Mouse (Mus musculus): Measurements from ENCODE around the gene Mfsd14b. TPM values are rescaled to one million over a fixed set of nuclear protein-coding genes. Genes with fewer than 3 reads are reported as not detected.

Mfsd14b gene
- polyA plus RNA-seq, 1 experiment from 2014 or later = 44.3 TPM

- no peaks in the 10 kb centered on the region for H3K27me3 ChIP-seq (replicated peaks; ENCODE audit: control insufficient read depth, insufficient read depth, low read length)
- no peak overlapping the region for H3K9ac ChIP-seq (ENCODE audit: low read depth, low read length)
- ATAC-seq = no peak
- H3K4me3 ChIP-seq (ENCODE audit: low read length) = no peak overlapping the region
- no peaks in the 10 kb centered on the region for H3K36me3 ChIP-seq (ENCODE audit: control insufficient read depth, insufficient read depth, low read length)
- no peaks in the 10 kb centered on the region for H3K4me1 ChIP-seq (ENCODE audit: control insufficient read depth, insufficient read depth, low read length)
- 94% methylated on average over 9 of the region's 9 CpGs for WGBS
- peaks cover 4% of the 10 kb centered on the region for H3K9me3 ChIP-seq (ENCODE audit: control insufficient read depth, low read length)
- H3K4me2 ChIP-seq (ENCODE audit: low read depth, low read length) = no peak overlapping the region
- no peak overlapping the region for H3K27ac ChIP-seq (ENCODE audit: low read length)
Observed at GRCm38 (mm10) chr13:65100678-65101077, 12.1 kb downstream of the Mfsd14b start.

- Histone ChIP-seq H3K27me3 (replicated peaks; ENCODE audit: control insufficient read depth, insufficient read depth, low read length) (no peaks in the 10 kb centered on the region), H3K4me1 (ENCODE audit: control insufficient read depth, insufficient read depth, low read length) (no peaks in the 10 kb centered on the region)
- no peak for ATAC-seq
Observed at GRCm38 (mm10) chr13:65097018-65097417, 15.8 kb downstream of the Mfsd14b start.

GRCm38 (mm10) chr13:65095923-65096322 lies 16.9 kb downstream of the Mfsd14b start:
- no peak for ATAC-seq

More at GRCm38 (mm10) chr13:65097018-65097417, 15.8 kb downstream of the Mfsd14b start:
- Histone ChIP-seq H3K4me2 (ENCODE audit: low read depth, low read length) (no peak overlapping the region), H3K9me3 (ENCODE audit: control insufficient read depth, low read length) (no peaks in the 10 kb centered on the region), H3K36me3 (ENCODE audit: control insufficient read depth, insufficient read depth, low read length) (no peaks in the 10 kb centered on the region), H3K27ac (ENCODE audit: low read length) (no peak overlapping the region), H3K9ac (ENCODE audit: low read depth, low read length) (no peak overlapping the region), H3K4me3 (ENCODE audit: low read length) (no peak overlapping the region)

DNA sequence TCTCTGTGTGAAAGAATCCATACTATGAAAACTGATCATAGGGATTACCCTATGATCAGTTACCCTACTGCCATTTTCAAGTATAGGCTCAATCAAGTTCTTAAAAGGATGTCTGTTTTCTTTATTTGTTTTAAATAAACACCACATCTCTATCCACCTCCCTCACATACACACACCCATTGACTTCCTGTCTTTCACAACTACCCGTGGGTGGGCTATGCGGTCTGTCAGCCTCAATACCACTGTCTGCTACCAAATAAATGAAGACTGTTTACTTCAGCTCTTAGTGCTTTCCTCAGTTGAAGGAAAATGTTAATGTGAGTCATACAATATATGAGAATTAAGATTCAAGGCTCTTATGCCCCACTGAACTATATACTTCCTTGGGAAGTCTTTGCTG lies 42.8 kb downstream of the Mfsd14b start:
- WGBS = 80% methylated on average over 2 of the region's 2 CpGs
- ATAC-seq = no peak
- Histone ChIP-seq H3K4me1 (ENCODE audit: control insufficient read depth, insufficient read depth, low read length) (no peaks in the 10 kb centered on the region), H3K9me3 (ENCODE audit: control insufficient read depth, low read length) (no peaks in the 10 kb centered on the region), H3K4me3 (ENCODE audit: low read length) (no peak overlapping the region), H3K36me3 (ENCODE audit: control insufficient read depth, insufficient read depth, low read length) (peaks cover 7% of the 10 kb centered on the region), H3K4me2 (ENCODE audit: low read depth, low read length) (no peak overlapping the region), H3K9ac (ENCODE audit: low read depth, low read length) (no peak overlapping the region), H3K27me3 (replicated peaks; ENCODE audit: control insufficient read depth, insufficient read depth, low read length) (no peaks in the 10 kb centered on the region), H3K27ac (ENCODE audit: low read length) (no peak overlapping the region)

More at GRCm38 (mm10) chr13:65095923-65096322, 16.9 kb downstream of the Mfsd14b start:
- no peak overlapping the region for H3K27ac ChIP-seq (ENCODE audit: low read length)
- H3K4me3 ChIP-seq (ENCODE audit: low read length) = no peak overlapping the region
- H3K4me2 ChIP-seq (ENCODE audit: low read depth, low read length) = no peak overlapping the region
- WGBS = 94% methylated on average over 4 of the region's 4 CpGs
- no peaks in the 10 kb centered on the region for H3K36me3 ChIP-seq (ENCODE audit: control insufficient read depth, insufficient read depth, low read length)
- H3K9ac ChIP-seq (ENCODE audit: low read depth, low read length) = no peak overlapping the region
- H3K9me3 ChIP-seq (ENCODE audit: control insufficient read depth, low read length) = no peaks in the 10 kb centered on the region
- no peaks in the 10 kb centered on the region for H3K27me3 ChIP-seq (replicated peaks; ENCODE audit: control insufficient read depth, insufficient read depth, low read length)
- H3K4me1 ChIP-seq (ENCODE audit: control insufficient read depth, insufficient read depth, low read length) = no peaks in the 10 kb centered on the region

- Histone ChIP-seq H3K36me3 (ENCODE audit: control insufficient read depth, insufficient read depth, low read length) (no peaks in the 10 kb centered on the region), H3K27ac (ENCODE audit: low read length) (no peak within 1 kb of the TSS), H3K9me3 (ENCODE audit: control insufficient read depth, low read length) (no peaks in the 10 kb centered on the region), H3K4me1 (ENCODE audit: control insufficient read depth, insufficient read depth, low read length) (no peaks in the 10 kb centered on the region), H3K4me2 (ENCODE audit: low read depth, low read length) (no peak within 1 kb of the TSS), H3K27me3 (replicated peaks; ENCODE audit: control insufficient read depth, insufficient read depth, low read length) (no peaks in the 10 kb centered on the region), H3K4me3 (ENCODE audit: low read length) (no peak within 1 kb of the TSS), H3K9ac (ENCODE audit: low read depth, low read length) (no peak within 1 kb of the TSS)
- 89% methylated on average over 9 of the region's 9 CpGs for WGBS
- ATAC-seq = no peak
Observed at GRCm38 (mm10) chr13:65052660-65053059, 60.1 kb downstream of the Mfsd14b start, which contains the start of gene Prss47. Gene Prss47 (minus strand): TSS chr13:65052760.

- no peaks in the 10 kb centered on the region for H3K4me1 ChIP-seq (ENCODE audit: control insufficient read depth, insufficient read depth, low read length)
- no peaks in the 10 kb centered on the region for H3K9me3 ChIP-seq (ENCODE audit: control insufficient read depth, low read length)
- no peak overlapping the region for H3K9ac ChIP-seq (ENCODE audit: low read depth, low read length)
- no peak overlapping the region for H3K4me3 ChIP-seq (ENCODE audit: low read length)
- H3K4me2 ChIP-seq (ENCODE audit: low read depth, low read length) = no peak overlapping the region
- H3K36me3 ChIP-seq (ENCODE audit: control insufficient read depth, insufficient read depth, low read length) = no peaks in the 10 kb centered on the region
- no peaks in the 10 kb centered on the region for H3K27me3 ChIP-seq (replicated peaks; ENCODE audit: control insufficient read depth, insufficient read depth, low read length)
- no peak overlapping the region for H3K27ac ChIP-seq (ENCODE audit: low read length)
- WGBS = 66% methylated on average over 4 of the region's 4 CpGs
- no peak for ATAC-seq
Observed at GRCm38 (mm10) chr13:65035057-65035456, 77.7 kb downstream of the Mfsd14b start.

- no peaks in the 10 kb centered on the region for H3K4me1 ChIP-seq (ENCODE audit: control insufficient read depth, insufficient read depth, low read length)
- no peak within 1 kb of the TSS for H3K4me2 ChIP-seq (ENCODE audit: low read depth, low read length)
- H3K27ac ChIP-seq (ENCODE audit: low read length) = no peak within 1 kb of the TSS
- no peak for ATAC-seq
- no peaks in the 10 kb centered on the region for H3K9me3 ChIP-seq (ENCODE audit: control insufficient read depth, low read length)
- H3K36me3 ChIP-seq (ENCODE audit: control insufficient read depth, insufficient read depth, low read length) = no peaks in the 10 kb centered on the region
- H3K9ac ChIP-seq (ENCODE audit: low read depth, low read length) = no peak within 1 kb of the TSS
- no peaks in the 10 kb centered on the region for H3K27me3 ChIP-seq (replicated peaks; ENCODE audit: control insufficient read depth, insufficient read depth, low read length)
- no peak within 1 kb of the TSS for H3K4me3 ChIP-seq (ENCODE audit: low read length)
Observed at GRCm38 (mm10) chr13:65032758-65033157, 80.0 kb downstream of the Mfsd14b start, which contains the start of gene Spata31d1c. Gene Spata31d1c (plus strand): TSS chr13:65033058.

Other genes starting within 250 kb of the Mfsd14b start
- 0.94 and 1.1 TPM in 2 replicates for gene Cntnap3, start 209.0 kb downstream of the Mfsd14b start, polyA plus RNA-seq (2015; fragmentation: Nextera tagmentation; extraction: Ambion mirVana)
- not detected in 2 replicates for gene Spata31, start 195.6 kb downstream of the Mfsd14b start, polyA plus RNA-seq (2015; fragmentation: Nextera tagmentation; extraction: Ambion mirVana)
- not detected in 2 replicates for gene Spata31d1c, start 79.9 kb downstream of the Mfsd14b start, polyA plus RNA-seq (2015; fragmentation: Nextera tagmentation; extraction: Ambion mirVana)
- gene Prss47, start 60.2 kb downstream of the Mfsd14b start, polyA plus RNA-seq (2015; fragmentation: Nextera tagmentation; extraction: Ambion mirVana) = not detected in 2 replicates
- gene Olfr465-ps1, start 25.1 kb upstream of the Mfsd14b start, polyA plus RNA-seq (2015; fragmentation: Nextera tagmentation; extraction: Ambion mirVana) = not detected in 2 replicates
- gene Olfr466, start 37.3 kb upstream of the Mfsd14b start, polyA plus RNA-seq (2015; fragmentation: Nextera tagmentation; extraction: Ambion mirVana) = not detected in 2 replicates
- not detected in 2 replicates for gene Nlrp4f, start 93.0 kb upstream of the Mfsd14b start, polyA plus RNA-seq (2015; fragmentation: Nextera tagmentation; extraction: Ambion mirVana)
- not detected in 2 replicates for gene Gm10775, start 146.6 kb upstream of the Mfsd14b start, polyA plus RNA-seq (2015; fragmentation: Nextera tagmentation; extraction: Ambion mirVana)
- 5.6 and 7.1 TPM in 2 replicates for gene Zfp369, start 165.8 kb upstream of the Mfsd14b start, polyA plus RNA-seq (2015; fragmentation: Nextera tagmentation; extraction: Ambion mirVana)

Data from intestine, embryonic 16.5 days (tissue).